Mouse (Mus musculus) hematopoietic multipotent progenitor cell, adult 10-12 weeks (in vitro differentiated cells): ENCODE data around the gene Haus4. TPM values are rescaled to one million over a fixed set of nuclear protein-coding genes. Genes with fewer than 3 reads are reported as not detected.

Experiments
- polyA plus RNA-seq: library from polyadenylated mRNA; stranded (reverse); fragments of >175 nt; gene quantifications from 2 replicates; pipeline ENCODE4 v1.2.3, GENCODE M21; 2012; ENCODE audit warnings: low replicate concordance

The Haus4 gene
- polyA plus RNA-seq: 18.9 and 31.5 TPM in 2 replicates

GRCm38 (mm10) chr14:54553975-54554769 lies at the start of gene Haus4:
Haus4 (minus strand) TSS chr14:54554616.

GRCm38 (mm10) chr14:54577089-54577982 lies 22.9 kb upstream of the Haus4 start, which contains the start of gene Ajuba:
Ajuba (minus strand) TSS chr14:54577558.

Other genes starting within 250 kb of the Haus4 start
- 110 and 132 TPM in 2 replicates for gene Oxa1l, start 193.8 kb downstream of the Haus4 start, polyA plus RNA-seq
- 7.6 and 24.9 TPM in 2 replicates for gene Slc7a7, start 136.8 kb downstream of the Haus4 start, polyA plus RNA-seq
- 568 and 1,494 TPM in 2 replicates for gene Mrpl52, start 127.7 kb downstream of the Haus4 start, polyA plus RNA-seq
- 8.4 and 13.5 TPM in 2 replicates for gene Mmp14, start 123.0 kb downstream of the Haus4 start, polyA plus RNA-seq
- 484 and 1,181 TPM in 2 replicates for gene Lrp10, start 90.5 kb downstream of the Haus4 start, polyA plus RNA-seq
- 0.29 and 0.50 TPM in 2 replicates for gene Rem2, start 78.5 kb downstream of the Haus4 start, polyA plus RNA-seq
- gene Prmt5, start 37.1 kb downstream of the Haus4 start, polyA plus RNA-seq: 67.2 and 74.7 TPM in 2 replicates
- 0.19 and 0.21 TPM in 2 replicates for gene Ajuba, start 22.9 kb upstream of the Haus4 start, polyA plus RNA-seq
- gene 4931414P19Rik, start 51.4 kb upstream of the Haus4 start, polyA plus RNA-seq: 2.5 and 13.7 TPM in 2 replicates
- 82.0 and 111 TPM in 2 replicates for gene Psmb5, start 63.4 kb upstream of the Haus4 start, polyA plus RNA-seq
- gene Psmb11, start 66.8 kb upstream of the Haus4 start, polyA plus RNA-seq: 0.04 TPM in 1 of 2 replicates, not detected in the other
- gene Gm17606, start 86.3 kb upstream of the Haus4 start, polyA plus RNA-seq: not detected in 2 replicates
- gene Cdh24, start 86.7 kb upstream of the Haus4 start, polyA plus RNA-seq: 3.0 and 6.9 TPM in 2 replicates
- 29.2 and 79.7 TPM in 2 replicates for gene 1700123O20Rik, start 131.6 kb upstream of the Haus4 start, polyA plus RNA-seq
- 401 and 647 TPM in 2 replicates for gene Acin1, start 132.3 kb upstream of the Haus4 start, polyA plus RNA-seq
- not detected in 2 replicates for gene Gm29776, start 144.2 kb upstream of the Haus4 start, polyA plus RNA-seq
- gene Cebpe, start 157.6 kb upstream of the Haus4 start, polyA plus RNA-seq: 4.6 and 20.0 TPM in 2 replicates
- gene Slc7a8, start 227.3 kb upstream of the Haus4 start, polyA plus RNA-seq: 12.8 and 14.2 TPM in 2 replicates